Mouse (Mus musculus) cortical plate, adult 2 months (tissue): Measurements from ENCODE around the gene Fam117a. TPM values are rescaled to one million over a fixed set of nuclear protein-coding genes. Genes with fewer than 3 reads are reported as not detected.
A peak's percentile ranks its signal among the peaks of the same experiment; 100 is the strongest.

Experiments
- H3K27ac ChIP-seq: fragments of 200-500 bp; 2 replicates; pipeline ENCODE4 v1.5.1; 2012; ENCODE audit warnings: low read length, control low read depth, inconsistent platforms; ENCODE audit not compliant: insufficient read depth
- H3K4me1 ChIP-seq: fragments of 200-500 bp; 2 replicates; pipeline ENCODE4 v1.6.1; 2011; ENCODE audit warnings: low read length; ENCODE audit not compliant: control insufficient read depth, insufficient read depth
- H3K4me3 ChIP-seq: fragments of 200-500 bp; 2 replicates; pipeline ENCODE4 v1.5.1; 2011; ENCODE audit warnings: mild to moderate bottlenecking, low read length, control low read depth; ENCODE audit not compliant: insufficient read depth
- CTCF ChIP-seq: fragments of 200-500 bp; IDR thresholded peaks from 2 replicates; pipeline ENCODE4 v1.5.1; 2011; ENCODE audit warnings: mild to moderate bottlenecking, control low read depth, low read length; ENCODE audit not compliant: insufficient read depth; ENCODE audit errors: extremely low read depth
- POLR2A ChIP-seq: fragments of 200-500 bp; IDR thresholded peaks from 2 replicates; pipeline ENCODE4 v1.6.1; 2011; ENCODE audit warnings: mild to moderate bottlenecking, low read length, control low read depth; ENCODE audit not compliant: insufficient read depth; ENCODE audit errors: extremely low read depth
- polyA plus RNA-seq: library from polyadenylated mRNA; depleted of rRNA; stranded (reverse); fragments of >200 nt; gene quantifications from 2 replicates; pipeline ENCODE4 v1.2.3, GENCODE M21; 2012

Fam117a gene
- polyA plus RNA-seq, 1 experiment, result 7.7 TPM

GRCm38 (mm10) chr11:95369964-95370890 is 33.4 kb downstream of the Fam117a start:
- TF ChIP-seq POLR2A (no peak), CTCF (no peak)
- Histone ChIP-seq H3K4me3 (no peak overlapping the region), H3K4me1 (peaks cover 5% of the 10 kb centered on the region), H3K27ac (no peak overlapping the region)

GRCm38 (mm10) chr11:95371182-95371581 is 34.4 kb downstream of the Fam117a start:
- TF ChIP-seq POLR2A, result no peak
- no peak for TF ChIP-seq CTCF
- H3K4me1 ChIP-seq, result peaks cover 4% of the 10 kb centered on the region
- H3K27ac ChIP-seq, result no peak overlapping the region
- H3K4me3 ChIP-seq, result no peak overlapping the region

DNA sequence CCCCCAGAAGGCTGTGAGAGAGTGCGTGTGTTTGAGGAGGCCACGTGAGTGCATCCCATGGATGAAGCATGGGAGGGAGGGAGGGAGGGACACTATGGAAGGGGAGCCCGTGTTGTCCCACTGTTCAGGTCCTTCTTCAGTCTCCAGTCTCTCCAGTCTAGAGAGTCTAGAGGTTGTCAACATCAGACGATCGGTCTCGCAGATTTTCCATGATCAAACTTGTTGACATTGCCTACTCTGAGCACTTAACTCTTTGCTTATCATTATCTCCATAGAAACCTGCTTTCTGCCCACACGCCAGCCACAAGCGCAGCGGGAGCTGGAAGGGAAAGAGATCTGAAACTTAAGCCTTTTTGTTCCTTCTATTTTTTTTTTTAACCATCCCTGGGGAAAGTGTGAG is 42.1 kb downstream of the Fam117a start:
- TF ChIP-seq POLR2A, result no peak
- TF ChIP-seq CTCF, result no peak
- Histone ChIP-seq H3K4me1 (peaks cover 4% of the 10 kb centered on the region; the same call in 1 of the 2 replicates), H3K27ac (no peak overlapping the region), H3K4me3 (no peak overlapping the region)

GRCm38 (mm10) chr11:95379552-95379951 is 42.7 kb downstream of the Fam117a start:
- no peak for TF ChIP-seq POLR2A
- no peak for TF ChIP-seq CTCF
- no peak overlapping the region for H3K4me3 ChIP-seq
- peaks cover 4% of the 10 kb centered on the region; the same call in 1 of the 2 replicates for H3K4me1 ChIP-seq
- H3K27ac ChIP-seq, result no peak overlapping the region

GRCm38 (mm10) chr11:95380711-95381110 is 43.9 kb downstream of the Fam117a start:
- Histone ChIP-seq H3K27ac (no peak overlapping the region), H3K4me3 (no peak overlapping the region), H3K4me1 (peaks cover 4% of the 10 kb centered on the region; the same call in 1 of the 2 replicates)
- no peak for TF ChIP-seq POLR2A
- no peak for TF ChIP-seq CTCF

DNA sequence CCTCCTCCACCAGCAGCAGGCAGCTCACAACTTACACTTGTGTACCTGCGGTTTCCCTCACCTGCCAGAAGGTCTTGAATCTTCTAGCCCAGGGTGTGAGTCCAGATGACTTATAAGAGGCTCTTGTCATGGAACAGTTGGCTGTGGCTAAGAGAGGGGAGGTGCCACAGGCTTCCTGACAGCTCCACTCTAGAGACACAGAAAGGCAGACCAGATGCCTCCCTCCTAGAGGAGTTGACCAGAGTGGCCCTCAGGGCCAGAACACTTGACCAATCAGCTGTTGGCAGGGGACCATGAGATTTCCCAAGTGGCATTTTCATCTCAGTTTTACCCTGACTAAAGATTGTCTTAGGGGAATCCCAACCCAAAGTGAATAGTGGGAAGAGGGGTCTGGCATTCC is 44.3 kb downstream of the Fam117a start:
- TF ChIP-seq POLR2A (no peak), CTCF (no peak)
- H3K4me1 ChIP-seq, result peaks cover 4% of the 10 kb centered on the region; the same call in 1 of the 2 replicates
- H3K27ac ChIP-seq, result no peak overlapping the region
- no peak overlapping the region for H3K4me3 ChIP-seq

GRCm38 (mm10) chr11:95383331-95383986 is 46.6 kb downstream of the Fam117a start:
- no peak overlapping the region for H3K4me3 ChIP-seq
- H3K27ac ChIP-seq, result no peak overlapping the region
- H3K4me1 ChIP-seq, result peaks cover 5% of the 10 kb centered on the region; the same call in 1 of the 2 replicates
- no peak for TF ChIP-seq POLR2A
- TF ChIP-seq CTCF, result no peak

DNA sequence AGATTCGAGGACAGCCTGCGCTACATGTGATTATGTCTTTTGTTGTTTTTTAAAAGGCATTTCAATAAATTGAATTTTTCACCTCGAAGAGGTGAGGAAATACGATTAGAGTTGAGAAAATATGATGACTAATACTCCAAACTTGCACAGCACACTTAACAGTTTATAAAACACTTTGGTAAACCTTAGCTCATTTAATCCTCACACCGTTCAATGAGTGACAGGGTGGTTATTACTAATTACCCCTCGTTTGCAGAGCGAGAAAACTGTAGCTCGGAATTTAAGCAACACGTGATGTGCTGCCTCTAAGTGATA is 47.1 kb downstream of the Fam117a start:
- Histone ChIP-seq H3K4me1 (peaks cover 5% of the 10 kb centered on the region; the same call in 1 of the 2 replicates), H3K27ac (no peak overlapping the region), H3K4me3 (peak overlapping the region; percentile 93; the same call in 1 of the 2 replicates)
- no peak for TF ChIP-seq CTCF
- TF ChIP-seq POLR2A, result no peak

- Histone ChIP-seq H3K4me1 (peaks cover 5% of the 10 kb centered on the region; the same call in 1 of the 2 replicates), H3K27ac (peak within 1 kb of the TSS; percentile 99), H3K4me3 (peak within 1 kb of the TSS; percentile 93)
- TF ChIP-seq CTCF, result peak; percentile 92
- TF ChIP-seq POLR2A, result peak; percentile 61
These were observed 47.6 kb downstream of the Fam117a start, which contains the start of gene Slc35b1 for GRCm38 (mm10) chr11:95384319-95384972. Gene Slc35b1, plus strand, starts transcription at chr11:95384692.
